Mouse (Mus musculus) C2C12 (cell line): ENCODE results near the gene Fabp6.

Experiments used
- CEBPB ChIP-seq: IDR thresholded peaks from one replicate; pipeline ENCODE4 v1.6.1; 2011; ENCODE audit warnings: low read depth, mild to moderate bottlenecking, control low read depth, moderate library complexity
- CTCF ChIP-seq: IDR thresholded peaks from one replicate; pipeline ENCODE4 v1.5.1; 2011; ENCODE audit not compliant: control insufficient read depth, insufficient read depth, insufficient read length
- FOSL1 ChIP-seq: IDR thresholded peaks from one replicate; pipeline ENCODE4 v1.8.0; 2011; ENCODE audit warnings: mild to moderate bottlenecking, low read length; ENCODE audit not compliant: poor library complexity, insufficient read depth, severe bottlenecking
- MAX ChIP-seq: IDR thresholded peaks from one replicate; pipeline ENCODE4 v1.6.1; 2011; ENCODE audit warnings: mild to moderate bottlenecking, control low read depth
- MYOD1 ChIP-seq: IDR thresholded peaks from one replicate; pipeline ENCODE4 v1.6.1; 2011; ENCODE audit warnings: low read depth; ENCODE audit not compliant: control insufficient read depth, insufficient read length
- USF1 ChIP-seq: IDR thresholded peaks from one replicate; pipeline ENCODE4 v1.6.1; 2011; ENCODE audit warnings: low read depth, mild to moderate bottlenecking, control low read depth, moderate library complexity

DNA sequence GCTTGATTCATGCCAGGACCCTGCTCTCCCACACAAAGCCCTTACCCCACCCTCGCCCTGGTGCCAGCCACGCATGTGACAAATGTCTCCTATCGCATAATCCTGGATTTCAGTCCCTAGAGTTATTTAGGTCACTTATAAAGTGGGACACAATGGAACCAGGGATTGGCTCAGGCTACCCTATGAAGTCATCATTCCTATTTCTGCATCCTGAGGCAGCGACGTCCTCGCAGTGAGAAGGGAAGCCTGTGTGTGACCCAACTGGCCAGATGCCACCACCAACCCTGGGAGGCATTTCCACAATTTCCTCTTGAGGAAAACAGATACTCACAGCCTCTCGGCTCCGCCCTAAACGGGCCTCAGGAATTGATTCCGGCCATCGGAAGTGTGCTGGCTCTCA is 31.7 kb downstream of the Fabp6 start:
- TF ChIP-seq CTCF (no peak), MAX (no peak), CEBPB (no peak), MYOD1 (no peak), USF1 (no peak), FOSL1 (no peak)
